Mouse (Mus musculus) left cerebral cortex, adult 2 months (tissue): Measurements from ENCODE around the gene Nup210l. TPM values are rescaled to one million over a fixed set of nuclear protein-coding genes. Genes with fewer than 3 reads are reported as not detected.
"Not testable (repeated sequence)": the region's sequence is repeated elsewhere in the genome, so short reads cannot be mapped to it uniquely, and the experiment has no call there.

Experiments
- DNase-seq, 2 experiments: peaks; one replicate each; pipeline ENCODE4 v3.0.0; 2021 to 2022; ENCODE audit warnings: low spot score in 2 of 2, mixed read lengths in 1 of 2; ENCODE audit errors: extremely low spot score in 1 of 2
- H3K27ac ChIP-seq: fragments of 200-600 bp; 2 replicates; pipeline ENCODE4 v1.8.1; 2022
- H3K4me3 ChIP-seq: fragments of 200-600 bp; 2 replicates; pipeline ENCODE4 v1.8.1; 2022
- CTCF ChIP-seq: fragments of 200-600 bp; IDR thresholded peaks from 2 replicates; pipeline ENCODE4 v1.8.1; 2022; ENCODE audit warnings: antibody characterized with exemption, mild to moderate bottlenecking, moderate library complexity
- intact Hi-C: fragments of 180-260 bp; cut with DNase I; formaldehyde crosslinking; loops from one replicate; pipeline ENCODE4 v1.15.1; 2025
- total RNA-seq, 2 experiments: library from RNA; stranded (reverse); gene quantifications; 2 replicates each; pipeline ENCODE4 v1.2.3; 2021

The Nup210l gene
- total RNA-seq, 2 experiments from 2014 or later: 0.36 to 0.42 TPM

GRCm38 (mm10) chr3:90241669-90242358, 137.9 kb downstream of the Nup210l start:
- no peak for TF ChIP-seq CTCF
- H3K27ac ChIP-seq: no peak overlapping the region
- intact Hi-C loops: no loop called here
- no peak overlapping the region for H3K4me3 ChIP-seq
- no peak for DNase-seq

GRCm38 (mm10) chr3:90242984-90243775, 139.2 kb downstream of the Nup210l start, which contains the start of gene Creb3l4:
Creb3l4 (minus strand) TSS chr3:90243512.
- peak within 1 kb of the TSS; percentile 24 for H3K4me3 ChIP-seq
- intact Hi-C loops: no loop called here

GRCm38 (mm10) chr3:90245406-90245805, 141.5 kb downstream of the Nup210l start:
- H3K27ac ChIP-seq: no peak overlapping the region
- DNase-seq: no peak
- intact Hi-C loops: no loop called here

More at GRCm38 (mm10) chr3:90242984-90243775, 139.2 kb downstream of the Nup210l start, which contains the start of gene Creb3l4:
- no peak for DNase-seq
- no peak within 1 kb of the TSS for H3K27ac ChIP-seq
- TF ChIP-seq CTCF: no peak

GRCm38 (mm10) chr3:90247630-90247959, 143.7 kb downstream of the Nup210l start:
- Histone ChIP-seq H3K4me3 (peak overlapping the region; percentile 91), H3K27ac (peak overlapping the region; percentile 91)
- peak; percentile 14 for TF ChIP-seq CTCF
- DNase-seq: no peak
- intact Hi-C loops: no loop called here

More at GRCm38 (mm10) chr3:90245406-90245805, 141.5 kb downstream of the Nup210l start:
- TF ChIP-seq CTCF: no peak
- no peak overlapping the region for H3K4me3 ChIP-seq

- Histone ChIP-seq H3K27ac (peak within 1 kb of the TSS; percentile 91), H3K4me3 (peak within 1 kb of the TSS; percentile 91)
- intact Hi-C loops: loop anchor here (2.0 kb wide), 1 partner anchor 17 kb away; the partner anchor contains the start of gene Jtb
- TF ChIP-seq CTCF: no peak
- peak; percentile 88 to 90 for DNase-seq
Measured at GRCm38 (mm10) chr3:90247960-90248745, 144.2 kb downstream of the Nup210l start, which contains the start of gene Slc39a1. Slc39a1 (plus strand) TSS chr3:90248172.

DNA sequence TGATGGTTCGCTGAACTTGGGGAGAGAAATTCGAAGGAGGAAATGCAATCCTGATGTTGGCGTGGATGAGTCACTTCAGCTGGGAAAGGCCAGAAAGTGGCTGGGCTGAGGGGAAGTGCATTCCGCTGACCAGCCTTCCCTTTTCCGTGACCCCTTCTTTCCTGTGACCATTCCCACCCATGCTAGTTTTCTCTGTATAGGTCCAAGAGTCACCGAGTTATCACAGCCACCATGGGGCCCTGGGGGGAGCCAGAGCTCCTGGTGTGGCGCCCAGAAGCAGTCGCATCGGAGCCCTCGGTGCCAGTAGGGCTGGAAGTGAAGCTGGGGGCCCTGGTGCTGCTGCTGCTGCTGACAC, 144.8 kb downstream of the Nup210l start:
- intact Hi-C loops: loop anchor here (2.0 kb wide), 1 partner anchor 18 kb away; the partner anchor contains the start of gene Jtb
- H3K27ac ChIP-seq: peak overlapping the region; percentile 91
- peak in 1 of 2 experiments; percentile 18 for DNase-seq
- H3K4me3 ChIP-seq: peak overlapping the region; percentile 91
- TF ChIP-seq CTCF: no peak

- no peak for DNase-seq
- intact Hi-C loops: no loop called here
- no peak overlapping the region for H3K27ac ChIP-seq
Measured at GRCm38 (mm10) chr3:90250791-90251190, 146.9 kb downstream of the Nup210l start.

DNA sequence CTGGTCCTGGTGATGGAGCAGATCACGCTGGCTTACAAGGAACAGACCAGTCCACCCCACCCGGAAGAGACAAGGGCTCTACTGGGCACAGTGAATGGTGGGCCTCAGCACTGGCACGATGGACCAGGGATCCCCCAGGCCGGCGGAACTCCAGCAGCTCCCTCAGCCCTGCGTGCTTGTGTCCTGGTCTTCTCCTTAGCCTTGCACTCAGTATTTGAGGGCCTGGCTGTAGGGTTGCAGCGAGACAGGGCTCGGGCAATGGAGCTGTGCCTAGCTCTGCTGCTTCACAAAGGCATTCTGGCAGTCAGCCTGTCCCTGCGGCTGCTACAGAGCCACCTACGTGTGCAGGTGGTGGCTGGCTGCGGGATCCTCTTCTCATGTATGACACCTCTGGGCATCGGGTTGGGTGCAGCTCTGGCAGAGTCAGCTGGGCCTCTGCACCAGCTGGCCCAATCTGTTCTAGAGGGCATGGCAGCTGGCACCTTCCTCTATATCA, 147.8 kb downstream of the Nup210l start:
- intact Hi-C loops, H3K4me3 ChIP-seq, DNase-seq: not testable (repeated sequence)
- H3K27ac ChIP-seq: peak overlapping the region; percentile 24; the same call in 1 of the 2 replicates

More at GRCm38 (mm10) chr3:90250791-90251190, 146.9 kb downstream of the Nup210l start:
- no peak for TF ChIP-seq CTCF
- H3K4me3 ChIP-seq: no peak overlapping the region

GRCm38 (mm10) chr3:90252659-90253058, 148.7 kb downstream of the Nup210l start:
- intact Hi-C loops: not testable (repeated sequence)

GRCm38 (mm10) chr3:90253174-90253573, 149.2 kb downstream of the Nup210l start:
- intact Hi-C loops, H3K4me3 ChIP-seq, H3K27ac ChIP-seq, DNase-seq: not testable (repeated sequence)

More at GRCm38 (mm10) chr3:90252659-90253058, 148.7 kb downstream of the Nup210l start:
- H3K4me3 ChIP-seq, DNase-seq, H3K27ac ChIP-seq: not testable (repeated sequence)

DNA sequence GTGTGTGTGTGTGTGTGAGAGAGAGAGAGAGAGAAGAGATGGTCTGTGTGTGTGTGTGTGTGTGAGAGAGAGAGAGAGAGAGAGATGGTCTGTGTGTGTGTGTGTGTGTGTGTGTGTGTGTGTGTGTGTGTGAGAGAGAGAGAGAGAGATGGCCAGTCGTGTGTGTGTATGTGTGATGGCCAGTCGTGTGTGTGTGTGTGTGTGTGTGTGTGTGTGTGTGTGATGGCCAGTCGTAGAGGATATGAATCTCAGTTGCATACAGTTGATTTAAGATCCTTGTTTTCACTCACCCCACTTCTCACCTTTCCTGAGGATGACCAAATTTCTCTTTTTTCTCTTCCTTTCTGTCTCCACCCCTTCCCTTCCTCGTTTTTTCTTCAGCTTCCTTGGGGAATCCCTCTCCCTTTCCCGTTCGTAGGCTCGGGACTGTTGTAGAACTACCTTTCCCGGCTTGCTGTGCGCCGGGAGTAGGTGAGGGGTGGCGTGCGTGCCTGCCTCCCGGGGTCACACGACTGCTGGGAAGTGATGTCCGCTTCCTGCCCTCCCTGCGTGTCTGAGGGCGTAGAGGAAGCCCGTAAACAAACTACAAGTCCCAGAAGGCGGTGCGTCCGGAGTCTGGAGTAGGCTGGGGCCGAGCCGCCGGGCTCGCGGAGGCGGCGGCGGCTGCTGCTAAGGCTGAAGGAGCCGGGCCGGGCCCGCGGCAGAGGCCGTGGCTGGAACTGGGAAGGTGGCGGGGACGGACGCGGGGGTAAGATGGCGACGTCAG, 149.9 kb downstream of the Nup210l start, which contains the start of gene Crtc2:
TSS of gene Crtc2 (plus strand) at position 511 of the 766 bp plus-strand sequence.
- intact Hi-C loops: no loop called here
- Histone ChIP-seq H3K4me3 (peak within 1 kb of the TSS; percentile 96), H3K27ac (peak within 1 kb of the TSS; percentile 89)
- no peak for TF ChIP-seq CTCF
- peak; percentile 94 to 97 for DNase-seq
